Mouse (Mus musculus) MEL-GATA-1-ER (cell line): ENCODE data around the gene Ccdc3.

Experiments used
- DNase-seq: peaks from one replicate; pipeline ENCODE4 v3.0.0-alpha.2; 2012; ENCODE audit warnings: low read depth; ENCODE audit errors: extremely low read depth

Ccdc3 gene

GRCm38 (mm10) chr2:5214581-5214980, 77.0 kb downstream of the Ccdc3 start:
- no peak for DNase-seq

DNA sequence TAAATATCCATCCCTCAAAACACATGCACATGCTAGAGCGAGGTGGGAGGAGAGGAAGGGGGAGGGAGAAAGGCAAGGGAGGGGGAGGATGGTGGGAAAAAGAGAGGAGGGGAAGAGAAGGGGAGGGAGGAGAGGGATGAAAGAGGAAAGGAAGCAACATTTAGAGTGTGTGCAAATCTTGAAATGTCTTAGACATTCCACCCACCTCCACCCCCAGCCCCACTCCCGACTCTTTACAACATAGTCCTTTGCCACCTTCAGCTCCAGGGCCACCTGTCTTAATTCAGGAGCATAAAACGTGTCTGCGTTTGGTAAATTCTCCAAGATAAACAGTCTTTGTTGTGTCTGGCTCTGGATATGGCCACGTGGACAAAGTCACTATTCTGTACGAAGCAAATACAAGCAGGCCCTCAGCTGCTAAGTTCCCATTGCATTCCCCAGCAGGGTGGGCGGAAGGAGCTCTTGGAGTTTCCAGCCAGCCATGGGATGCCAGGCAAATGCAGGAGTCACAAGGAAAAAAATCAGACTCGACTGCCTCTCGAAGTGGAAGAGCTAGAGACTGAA, 77.8 kb downstream of the Ccdc3 start:
- no peak for DNase-seq

- DNase-seq = no peak
Observed at GRCm38 (mm10) chr2:5219206-5219605, 81.6 kb downstream of the Ccdc3 start.

GRCm38 (mm10) chr2:5219847-5220375, 82.3 kb downstream of the Ccdc3 start:
- DNase-seq = no peak

GRCm38 (mm10) chr2:5222571-5222970, 85.0 kb downstream of the Ccdc3 start:
- no peak for DNase-seq

- DNase-seq = no peak
Observed at GRCm38 (mm10) chr2:5236846-5237482, 99.4 kb downstream of the Ccdc3 start.

DNA sequence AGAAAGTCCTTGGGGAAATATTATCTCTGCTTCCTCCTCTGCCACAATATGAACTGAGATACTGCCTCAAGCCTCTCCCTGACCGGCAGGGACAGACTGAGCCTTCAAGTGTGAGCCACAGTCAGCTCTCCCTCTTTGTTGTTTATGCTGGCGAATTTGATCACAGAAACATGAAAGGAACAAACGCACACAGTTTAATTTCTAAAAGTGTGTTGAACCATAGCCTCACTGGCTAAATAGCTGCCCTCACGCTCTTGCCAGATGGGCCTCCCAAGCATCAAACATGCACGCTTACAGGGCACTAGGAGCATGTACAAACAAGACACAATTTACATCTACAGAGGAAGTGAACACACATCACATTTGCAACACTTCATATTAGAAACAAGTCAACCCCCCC, 100.3 kb downstream of the Ccdc3 start:
- DNase-seq = no peak

DNA sequence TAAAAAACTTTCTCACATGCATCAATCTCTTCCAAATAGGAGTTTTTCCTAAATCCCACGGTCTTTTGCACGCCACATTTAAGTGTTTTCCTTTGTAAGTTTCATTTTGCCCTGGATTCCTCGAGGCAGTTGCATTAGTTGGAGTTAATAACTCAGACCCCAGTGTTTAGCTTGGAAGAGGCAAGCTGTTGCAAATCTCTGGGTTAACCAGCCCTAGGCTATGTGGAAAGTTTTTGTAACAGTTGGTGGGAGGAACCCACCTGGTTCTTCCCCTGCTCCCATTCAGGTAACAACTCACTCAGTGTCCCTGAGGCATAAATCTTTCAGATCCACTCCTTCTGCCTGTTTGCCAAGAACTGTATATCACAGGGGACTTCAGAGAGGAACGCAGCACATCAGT, 101.9 kb downstream of the Ccdc3 start:
- no peak for DNase-seq

DNA sequence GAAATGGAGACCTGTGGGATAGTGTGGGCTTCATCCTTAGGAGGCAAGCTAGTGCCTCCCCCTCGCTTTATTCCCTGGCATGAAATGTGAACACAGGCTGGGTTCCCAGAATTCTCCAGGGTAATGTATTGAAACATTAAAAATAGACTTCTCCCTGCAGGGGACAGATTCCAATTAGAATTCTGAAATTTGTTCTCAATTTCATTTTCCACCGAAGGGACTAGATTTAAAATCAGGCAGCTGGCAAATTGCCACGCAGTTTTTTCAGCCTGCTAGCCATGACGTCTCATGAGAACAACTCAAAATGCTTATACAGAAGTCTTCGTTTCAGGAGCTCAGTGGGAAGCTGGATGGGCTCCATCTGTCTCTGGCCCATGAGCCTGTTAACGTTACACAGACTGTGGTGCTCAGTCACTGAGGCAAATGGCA, 103.9 kb downstream of the Ccdc3 start:
- no peak for DNase-seq

GRCm38 (mm10) chr2:5249199-5249598, 111.6 kb downstream of the Ccdc3 start:
- DNase-seq = peak; percentile 2

DNA sequence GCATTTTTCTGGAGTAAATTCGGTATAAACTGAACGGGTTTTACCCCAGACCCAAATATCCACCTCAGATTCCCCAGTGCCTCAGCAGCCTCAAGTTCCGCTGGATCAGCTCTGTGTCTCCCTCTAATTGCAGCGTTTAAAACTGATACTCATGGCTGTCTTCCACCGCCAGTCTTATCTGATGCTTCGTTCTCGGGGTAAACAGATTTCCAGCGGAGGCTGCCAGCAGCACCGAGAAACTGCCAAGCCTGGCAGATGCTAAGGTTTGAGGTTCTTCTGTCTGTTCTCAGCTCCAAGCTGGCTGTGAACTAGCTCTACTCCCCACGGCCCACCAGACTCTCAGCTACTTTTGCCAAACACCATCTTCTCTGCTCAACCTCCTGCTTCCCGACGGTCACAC, 112.4 kb downstream of the Ccdc3 start:
- peak; percentile 4 for DNase-seq

DNA sequence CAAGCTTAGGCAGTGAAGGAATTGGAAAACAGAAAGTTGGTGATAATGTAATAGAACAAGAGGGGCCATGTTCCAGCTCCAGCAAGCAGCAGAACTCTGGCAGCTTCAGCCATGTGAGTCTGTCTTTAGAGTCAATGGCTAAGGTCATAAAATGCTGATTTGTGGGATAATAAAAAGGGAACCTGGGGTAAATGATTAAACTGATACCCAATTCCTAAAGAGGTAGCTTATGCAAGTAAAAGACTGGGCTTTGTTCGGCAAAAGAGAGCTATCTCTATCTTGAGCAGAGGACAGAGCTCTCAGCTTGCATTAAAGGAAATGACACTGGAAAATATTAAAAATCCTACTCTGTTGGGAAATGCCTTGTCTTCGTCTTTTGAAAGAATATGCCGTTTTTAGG, 120.7 kb downstream of the Ccdc3 start:
- no peak for DNase-seq

- DNase-seq = no peak
Observed at GRCm38 (mm10) chr2:5262279-5262678, 124.7 kb downstream of the Ccdc3 start.

- no peak for DNase-seq
Observed at GRCm38 (mm10) chr2:5267980-5268379, 130.4 kb downstream of the Ccdc3 start.
